Mouse (Mus musculus) olfactory bulb, adult 2 months (tissue): ENCODE data around the gene Bcl11b. TPM values are rescaled to one million over a fixed set of nuclear protein-coding genes. Genes with fewer than 3 reads are reported as not detected.

Experiments
- H3K27ac ChIP-seq: fragments of 200-500 bp; 2 replicates; pipeline ENCODE4 v1.5.1; 2012; ENCODE audit warnings: low read depth, low read length; ENCODE audit not compliant: insufficient read depth
- H3K4me1 ChIP-seq: fragments of 200-500 bp; 2 replicates; pipeline ENCODE4 v1.6.1; 2012; ENCODE audit warnings: low read length; ENCODE audit not compliant: control insufficient read depth, insufficient read depth
- H3K4me3 ChIP-seq: fragments of 200-500 bp; 2 replicates; pipeline ENCODE4 v1.5.1; 2012; ENCODE audit warnings: mild to moderate bottlenecking, low read depth, low read length, moderate library complexity; ENCODE audit not compliant: insufficient read depth
- CTCF ChIP-seq: fragments of 200-500 bp; IDR thresholded peaks from 2 replicates; pipeline ENCODE4 v1.5.1; 2012; ENCODE audit warnings: low read depth, mild to moderate bottlenecking, low read length, moderate library complexity; ENCODE audit not compliant: insufficient read depth
- POLR2A ChIP-seq: fragments of 200-500 bp; IDR thresholded peaks from 2 replicates; pipeline ENCODE4 v1.6.1; 2012; ENCODE audit warnings: mild to moderate bottlenecking, low read depth, low read length, moderate library complexity; ENCODE audit not compliant: insufficient read depth
- WGBS: fragments of 180-500 bp; shearing (Covaris S2); methylation state at CpG from one replicate; pipeline ENCODE4 v1.1.7; 2018; 5-methylcytosine and 5-hydroxymethylcytosine counted together
- polyA plus RNA-seq: library from polyadenylated mRNA; stranded (reverse); fragments of >200 nt; gene quantifications from 2 replicates; pipeline ENCODE4 v1.2.4, GENCODE M21; 2012; ENCODE audit warnings: low replicate concordance; ENCODE audit not compliant: missing spikeins, insufficient read depth, insufficient read length

Bcl11b gene
- polyA plus RNA-seq, 1 experiment, result 49.8 TPM

DNA sequence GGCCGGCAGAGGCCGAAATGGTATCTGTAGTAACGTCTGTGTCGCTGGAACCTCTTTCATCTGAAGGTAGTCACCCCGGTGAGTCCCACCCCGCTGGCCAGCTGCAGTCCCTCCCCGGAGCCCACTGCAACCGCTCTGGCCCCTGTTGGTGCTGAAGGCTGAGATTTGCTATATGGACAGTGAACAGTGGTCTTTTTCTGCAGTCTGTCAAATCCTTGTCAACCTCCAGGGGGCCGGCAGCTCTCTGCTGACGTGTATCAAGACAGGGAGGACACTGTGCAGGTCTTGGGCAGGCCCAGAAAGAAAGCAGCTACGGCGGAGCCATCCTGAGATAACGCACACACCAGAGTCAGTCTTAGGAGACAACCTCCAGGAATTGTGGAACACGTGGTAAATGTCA lies 43.0 kb downstream of the Bcl11b start:
- Histone ChIP-seq H3K4me1 (peaks cover 61% of the 10 kb centered on the region), H3K27ac (no peak overlapping the region)
- 73% methylated on average over 14 of the region's 14 CpGs for WGBS

DNA sequence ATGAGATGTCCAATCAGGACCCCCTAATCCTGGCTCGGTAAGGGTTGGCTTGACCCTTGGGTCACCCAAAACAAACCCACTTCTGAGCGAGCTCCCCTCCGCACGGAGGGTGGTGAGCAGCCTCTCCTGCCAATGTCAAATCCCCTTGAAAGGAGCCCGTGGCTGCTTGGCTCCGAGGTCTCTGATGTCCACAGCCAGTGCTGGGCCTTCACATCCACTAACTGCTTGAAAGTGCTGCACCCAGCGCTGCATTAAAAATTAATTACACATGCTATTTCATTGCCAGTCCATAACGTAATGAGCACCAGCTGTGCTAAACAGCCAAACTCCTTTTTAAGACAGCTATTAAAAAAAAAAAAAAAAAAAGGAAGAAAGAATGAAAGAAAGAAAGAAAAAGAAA lies 43.5 kb downstream of the Bcl11b start:
- no peak for TF ChIP-seq POLR2A
- TF ChIP-seq CTCF, result no peak
- Histone ChIP-seq H3K27ac (no peak overlapping the region), H3K4me1 (peaks cover 61% of the 10 kb centered on the region)

More for the DNA sequence above, 43.0 kb downstream of the Bcl11b start:
- TF ChIP-seq POLR2A (no peak), CTCF (no peak)
- no peak overlapping the region for H3K4me3 ChIP-seq

GRCm38 (mm10) chr12:107953044-107953684 lies 50.2 kb downstream of the Bcl11b start:
- TF ChIP-seq CTCF (no peak), POLR2A (no peak)
- 52% methylated on average over 16 of the region's 16 CpGs for WGBS
- Histone ChIP-seq H3K27ac (peak overlapping the region; percentile 19; the same call in 1 of the 2 replicates), H3K4me3 (peak overlapping the region; percentile 32; the same call in 1 of the 2 replicates), H3K4me1 (peaks cover 61% of the 10 kb centered on the region)

More for the DNA sequence above, 43.5 kb downstream of the Bcl11b start:
- WGBS, result 60% methylated on average over 8 of the region's 8 CpGs
- no peak overlapping the region for H3K4me3 ChIP-seq

DNA sequence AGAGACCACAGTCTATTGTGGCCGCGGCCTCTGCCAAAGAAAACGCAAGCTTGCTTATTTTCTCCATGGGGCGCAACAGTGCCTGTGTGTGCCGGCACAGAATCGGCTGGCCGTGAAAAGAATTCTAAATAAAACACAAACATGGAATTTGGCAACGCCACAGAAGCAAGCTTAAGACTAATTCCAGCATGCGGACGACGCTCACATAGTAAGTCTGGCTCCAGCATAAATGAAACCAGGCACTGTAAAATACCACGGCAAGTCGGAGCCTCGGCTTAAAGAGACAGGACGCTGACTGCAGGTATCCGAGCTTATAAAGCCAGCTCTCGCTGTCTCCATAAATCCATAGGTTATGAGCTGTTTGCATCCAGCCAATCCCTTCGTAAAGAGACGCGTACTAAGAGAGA lies 51.1 kb downstream of the Bcl11b start:
- TF ChIP-seq POLR2A (no peak), CTCF (no peak)
- Histone ChIP-seq H3K4me3 (peak overlapping the region; percentile 32), H3K4me1 (peaks cover 63% of the 10 kb centered on the region), H3K27ac (peak overlapping the region; percentile 19; the same call in 1 of the 2 replicates)
- 7% methylated on average over 20 of the region's 20 CpGs for whole genome bisulfite sequencing

- Histone ChIP-seq H3K27ac (no peak overlapping the region), H3K4me1 (peaks cover 65% of the 10 kb centered on the region), H3K4me3 (no peak overlapping the region)
- WGBS, result 13% methylated on average over 20 of the region's 20 CpGs
- TF ChIP-seq POLR2A (no peak), CTCF (no peak)
These were observed 52.7 kb downstream of the Bcl11b start for GRCm38 (mm10) chr12:107950667-107951179.

DNA sequence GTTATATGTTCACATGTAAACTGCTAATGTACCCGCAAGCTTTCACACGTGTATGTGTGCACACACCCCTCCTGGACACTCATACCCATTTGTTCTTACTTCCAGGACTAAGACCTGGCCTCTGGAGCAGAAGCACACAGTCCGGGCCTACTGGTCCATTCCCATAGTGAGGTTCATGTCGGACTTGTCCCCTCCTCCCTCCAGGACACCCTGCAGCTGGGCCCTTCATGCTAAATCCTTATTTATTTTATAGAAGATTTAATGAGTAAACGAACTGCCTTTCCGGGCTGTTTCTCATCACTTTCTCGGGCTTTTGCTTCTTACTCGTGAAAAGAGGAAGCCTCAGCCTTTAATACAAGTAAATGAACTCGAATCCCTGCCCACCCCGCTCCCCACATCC lies 54.0 kb downstream of the Bcl11b start:
- 73% methylated on average over 10 of the region's 10 CpGs for WGBS
- Histone ChIP-seq H3K27ac (no peak overlapping the region), H3K4me1 (peaks cover 56% of the 10 kb centered on the region), H3K4me3 (no peak overlapping the region)
- no peak for TF ChIP-seq POLR2A
- no peak for TF ChIP-seq CTCF

GRCm38 (mm10) chr12:107942100-107942499 lies 61.3 kb downstream of the Bcl11b start:
- H3K4me3 ChIP-seq, result no peak overlapping the region
- H3K27ac ChIP-seq, result no peak overlapping the region
- no peak for TF ChIP-seq CTCF
- TF ChIP-seq POLR2A, result no peak
- WGBS, result 85% methylated on average over 7 of the region's 7 CpGs
- H3K4me1 ChIP-seq, result peaks cover 35% of the 10 kb centered on the region

GRCm38 (mm10) chr12:107940774-107941173 lies 62.6 kb downstream of the Bcl11b start:
- 88% methylated on average over 9 of the region's 9 CpGs for WGBS
- Histone ChIP-seq H3K4me3 (no peak overlapping the region), H3K4me1 (peaks cover 41% of the 10 kb centered on the region), H3K27ac (no peak overlapping the region)
- TF ChIP-seq CTCF (no peak), POLR2A (no peak)

DNA sequence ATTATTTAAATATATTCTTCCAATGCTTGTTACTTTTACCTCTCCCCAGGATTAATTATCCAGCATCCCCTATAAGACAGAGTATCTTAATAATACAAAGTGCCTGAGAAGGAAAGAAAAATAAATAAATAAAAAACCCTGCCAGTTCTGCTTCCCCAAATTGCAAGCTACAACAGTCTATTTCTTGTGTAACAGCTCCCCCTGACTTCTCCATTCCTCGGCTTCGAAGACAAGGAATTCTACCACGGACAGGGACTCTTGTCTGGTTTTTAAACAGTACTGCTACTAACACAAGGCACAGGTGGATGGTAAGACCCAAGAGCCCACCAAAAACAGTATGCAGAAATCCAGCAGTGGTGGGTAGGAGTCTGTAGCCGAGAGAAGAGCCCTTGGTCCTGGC lies 64.2 kb downstream of the Bcl11b start:
- H3K4me3 ChIP-seq, result no peak overlapping the region
- TF ChIP-seq CTCF, result no peak
- TF ChIP-seq POLR2A, result no peak
- 34% methylated on average over 4 of the region's 4 CpGs for WGBS
- H3K4me1 ChIP-seq, result peaks cover 52% of the 10 kb centered on the region
- no peak overlapping the region for H3K27ac ChIP-seq
